Mouse (Mus musculus) heart, embryonic 13.5 days (tissue): ENCODE data around the gene Gtf2b. TPM values are rescaled to one million over a fixed set of nuclear protein-coding genes. Genes with fewer than 3 reads are reported as not detected.

Experiments used
- ATAC-seq: fragments of 200-750 bp; cut with Nextera tagmentation; 2 replicates; pipeline ENCODE4 v1.8.0; 2017; ENCODE audit warnings: moderate TSS enrichment; ENCODE audit not compliant: insufficient number of reproducible peaks, low FRiP score, low TSS enrichment; ENCODE audit errors: extremely low read depth
- H3K27ac ChIP-seq: fragments of 300-500 bp; sonication (generic); replicated peaks from 2 replicates; pipeline ENCODE4 v1.5.1; 2015; ENCODE audit warnings: moderate library complexity, mild to moderate bottlenecking, inconsistent platforms
- H3K27me3 ChIP-seq: fragments of 300-500 bp; sonication (generic); replicated peaks from 2 replicates; pipeline ENCODE4 v1.6.1; 2015; ENCODE audit warnings: mild to moderate bottlenecking, inconsistent platforms
- H3K36me3 ChIP-seq: fragments of 300-500 bp; sonication (generic); 2 replicates; pipeline ENCODE4 v1.6.1; 2015; ENCODE audit warnings: mild to moderate bottlenecking, inconsistent platforms
- H3K4me1 ChIP-seq: fragments of 300-500 bp; sonication (generic); 2 replicates; pipeline ENCODE4 v1.6.1; 2015; ENCODE audit warnings: inconsistent platforms
- H3K4me2 ChIP-seq: fragments of 300-500 bp; sonication (generic); 2 replicates; pipeline ENCODE4 v1.6.1; 2015; ENCODE audit warnings: inconsistent platforms, mild to moderate bottlenecking, moderate library complexity
- H3K4me3 ChIP-seq: fragments of 300-500 bp; sonication (generic); 2 replicates; pipeline ENCODE4 v1.5.1; 2015; ENCODE audit warnings: moderate library complexity, mild to moderate bottlenecking, inconsistent platforms
- H3K9ac ChIP-seq: fragments of 300-500 bp; sonication (generic); 2 replicates; pipeline ENCODE4 v1.6.1; 2015; ENCODE audit warnings: inconsistent platforms, mild to moderate bottlenecking, moderate library complexity
- H3K9me3 ChIP-seq: fragments of 300-500 bp; sonication (generic); 2 replicates; pipeline ENCODE4 v1.6.1; 2016; ENCODE audit warnings: inconsistent platforms
- WGBS: fragments of 180-500 bp; shearing (Covaris S2); methylation state at CpG from one replicate; pipeline ENCODE4 v1.1.7; 2015; ENCODE audit warnings: mixed read lengths; 5-methylcytosine and 5-hydroxymethylcytosine counted together
- polyA plus RNA-seq: library from polyadenylated mRNA; unstranded; fragments of >200 nt; fragmentation: Nextera tagmentation; extraction: Ambion mirVana; gene quantifications from 2 replicates; pipeline ENCODE4 v1.2.1, GENCODE M21; 2015

Gene Gtf2b
- polyA plus RNA-seq, 1 experiment from 2014 or later = 61.1 TPM

DNA sequence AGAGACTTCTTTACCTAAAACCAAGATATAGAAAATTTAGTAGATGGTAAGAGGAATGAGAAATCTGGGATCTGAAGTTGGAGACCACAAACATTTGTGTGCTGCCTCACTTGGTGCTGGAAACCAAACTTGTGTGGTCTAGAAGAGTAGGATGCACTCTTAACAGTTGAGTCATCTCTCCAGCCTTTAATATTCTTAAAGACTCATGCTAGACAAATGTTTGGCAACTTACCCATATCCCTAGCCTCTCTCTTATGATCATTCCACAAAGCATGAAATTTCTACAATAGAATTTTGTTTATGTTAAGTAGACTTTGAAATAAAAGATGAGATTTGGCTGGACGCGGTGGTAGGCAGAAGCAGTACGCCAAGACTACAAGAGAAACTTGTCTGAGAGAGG lies 52.7 kb downstream of the Gtf2b start:
- WGBS = 93% methylated on average over 3 of the region's 3 CpGs
- no peaks in the 10 kb centered on the region for H3K9me3 ChIP-seq
- no peak overlapping the region for H3K9ac ChIP-seq
- no peak overlapping the region for H3K4me3 ChIP-seq
- H3K27ac ChIP-seq = no peak overlapping the region
- H3K4me1 ChIP-seq = no peaks in the 10 kb centered on the region
- H3K27me3 ChIP-seq = no peaks in the 10 kb centered on the region
- no peak overlapping the region for H3K4me2 ChIP-seq
- H3K36me3 ChIP-seq = peaks cover 58% of the 10 kb centered on the region
- ATAC-seq = no peak

DNA sequence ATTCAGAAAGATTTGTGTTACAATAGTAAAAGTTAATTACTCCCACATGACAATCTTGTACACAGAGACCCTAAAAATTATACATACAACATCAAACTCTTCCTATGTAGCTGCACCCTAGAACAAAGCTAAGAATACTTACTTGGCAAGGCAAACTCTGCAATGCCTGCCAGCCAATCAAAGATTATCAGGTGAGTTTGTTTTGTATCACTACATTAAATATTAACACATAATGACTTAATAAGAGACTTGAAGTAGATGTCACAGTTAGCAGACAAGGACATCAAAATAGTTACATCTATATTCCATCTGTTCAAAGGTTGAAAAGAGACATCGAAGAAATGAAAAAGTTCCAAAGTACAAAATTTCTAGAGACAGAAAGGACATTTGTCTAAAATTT lies 58.8 kb downstream of the Gtf2b start:
- no peaks in the 10 kb centered on the region for H3K9me3 ChIP-seq
- no peak overlapping the region for H3K27ac ChIP-seq
- H3K4me2 ChIP-seq = no peak overlapping the region
- no peaks in the 10 kb centered on the region for H3K4me1 ChIP-seq
- WGBS = 87% methylated on average over 1 of the region's 1 CpGs
- H3K4me3 ChIP-seq = no peak overlapping the region
- H3K9ac ChIP-seq = no peak overlapping the region
- ATAC-seq = no peak
- H3K36me3 ChIP-seq = peaks cover 68% of the 10 kb centered on the region
- no peaks in the 10 kb centered on the region for H3K27me3 ChIP-seq

DNA sequence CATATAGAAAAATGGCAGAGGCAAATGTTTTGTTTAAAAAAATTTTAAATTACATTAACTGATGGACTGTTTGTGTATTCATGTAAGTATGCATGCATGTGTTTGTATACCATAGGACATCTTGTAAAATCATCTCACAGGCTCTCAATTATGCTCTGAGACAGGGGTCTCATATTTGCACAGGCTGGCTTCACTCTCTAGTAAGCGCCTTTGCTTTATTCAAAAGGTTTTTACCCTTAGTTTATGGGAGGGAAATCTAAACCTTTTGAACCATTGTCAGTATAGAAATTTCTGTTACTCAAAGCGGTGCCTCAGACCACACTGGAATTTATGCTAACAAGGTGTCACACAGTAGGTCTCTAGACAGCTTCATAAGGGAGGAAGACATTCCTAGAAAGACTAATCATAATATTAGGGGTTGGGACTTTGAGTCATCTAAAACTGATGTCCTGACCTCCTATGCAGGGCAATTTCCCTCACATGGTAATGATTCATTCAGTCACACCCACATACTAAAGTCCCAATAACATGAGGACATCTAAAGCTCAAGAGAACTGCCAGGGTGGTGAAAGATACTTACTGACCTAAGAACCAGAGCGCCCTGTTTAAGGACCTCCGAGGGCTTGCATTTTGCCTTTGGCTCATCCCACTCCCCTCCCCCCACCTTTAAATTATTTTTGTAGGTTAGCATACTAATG lies 61.8 kb downstream of the Gtf2b start:
- 89% methylated on average over 4 of the region's 4 CpGs for WGBS
- no peak overlapping the region for H3K4me2 ChIP-seq
- H3K36me3 ChIP-seq = peaks cover 68% of the 10 kb centered on the region
- no peak overlapping the region for H3K4me3 ChIP-seq
- H3K27me3 ChIP-seq = no peaks in the 10 kb centered on the region
- no peaks in the 10 kb centered on the region for H3K4me1 ChIP-seq
- no peak overlapping the region for H3K9ac ChIP-seq
- no peak overlapping the region for H3K27ac ChIP-seq
- ATAC-seq = no peak
- H3K9me3 ChIP-seq = no peaks in the 10 kb centered on the region

DNA sequence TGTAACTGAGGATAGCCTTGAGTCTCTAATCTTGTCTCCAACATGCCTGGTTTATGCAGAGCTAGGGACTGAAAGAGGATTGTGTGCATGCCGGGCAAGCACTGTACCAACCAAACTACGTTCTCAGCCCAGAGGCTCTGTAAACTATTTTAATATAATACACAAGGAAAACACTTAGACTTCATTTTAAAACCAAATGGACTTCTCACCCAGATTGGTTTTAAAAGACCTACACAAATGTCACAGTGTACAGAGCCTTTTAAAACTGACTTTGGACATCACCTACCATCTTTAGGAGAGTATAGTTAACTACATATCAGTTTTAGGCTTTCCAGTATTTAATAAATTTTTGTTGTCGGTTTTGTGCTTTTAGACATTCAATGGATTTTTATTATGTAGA lies 68.1 kb downstream of the Gtf2b start:
- WGBS = 90% methylated on average over 3 of the region's 3 CpGs
- no peak for ATAC-seq
- Histone ChIP-seq H3K4me1 (no peaks in the 10 kb centered on the region), H3K4me2 (no peak overlapping the region), H3K9me3 (no peaks in the 10 kb centered on the region), H3K27ac (no peak overlapping the region), H3K9ac (no peak overlapping the region), H3K4me3 (no peak overlapping the region), H3K36me3 (peaks cover 32% of the 10 kb centered on the region), H3K27me3 (no peaks in the 10 kb centered on the region)

Other genes starting within 250 kb of the Gtf2b start
- gene Gbp7, start 234.7 kb upstream of the Gtf2b start, polyA plus RNA-seq = 2.3 and 2.4 TPM in 2 replicates
- gene Gbp3, start 205.0 kb upstream of the Gtf2b start, polyA plus RNA-seq = 1.6 and 2.2 TPM in 2 replicates
- not detected in 2 replicates for gene Gbp2b, start 170.2 kb upstream of the Gtf2b start, polyA plus RNA-seq
- gene Gbp2, start 144.4 kb upstream of the Gtf2b start, polyA plus RNA-seq = 0.98 and 1.6 TPM in 2 replicates
- 11.1 and 12.0 TPM in 2 replicates for gene Kyat3, start 64.0 kb upstream of the Gtf2b start, polyA plus RNA-seq
- 33.0 and 36.6 TPM in 2 replicates for gene Pkn2, start 117.0 kb downstream of the Gtf2b start, polyA plus RNA-seq